Mouse (Mus musculus) heart, postnatal 0 days (tissue): ENCODE data around the gene Khsrp. TPM values are rescaled to one million over a fixed set of nuclear protein-coding genes. Genes with fewer than 3 reads are reported as not detected.

Experiments
- ATAC-seq: fragments of 200-750 bp; cut with Nextera tagmentation; 2 replicates; pipeline ENCODE4 v1.8.0; 2017; ENCODE audit warnings: low read depth, moderate number of reproducible peaks, moderate library complexity; ENCODE audit not compliant: insufficient read depth
- DNase-seq: peaks from one replicate; pipeline ENCODE4 v3.0.0-alpha.2; 2016; ENCODE audit warnings: low spot score
- H3K27ac ChIP-seq: fragments of 300-500 bp; sonication (generic); 2 replicates; pipeline ENCODE4 v1.5.1; 2014; ENCODE audit warnings: low read depth, mild to moderate bottlenecking
- H3K27me3 ChIP-seq: fragments of 300-500 bp; sonication (generic); 2 replicates; pipeline ENCODE4 v1.6.1; 2014; ENCODE audit warnings: low read length, mixed read lengths; ENCODE audit not compliant: control insufficient read depth, insufficient read depth
- H3K36me3 ChIP-seq: fragments of 300-500 bp; sonication (generic); replicated peaks from 2 replicates; pipeline ENCODE4 v1.6.1; 2014; ENCODE audit warnings: low read length, mixed read lengths; ENCODE audit not compliant: control insufficient read depth, insufficient read depth
- H3K4me1 ChIP-seq: fragments of 300-500 bp; sonication (generic); 2 replicates; pipeline ENCODE4 v1.6.1; 2014; ENCODE audit warnings: antibody characterized with exemption; ENCODE audit not compliant: control insufficient read depth, insufficient read depth
- H3K4me2 ChIP-seq: fragments of 300-500 bp; sonication (generic); 2 replicates; pipeline ENCODE4 v1.6.1; 2014; ENCODE audit warnings: low read depth, mild to moderate bottlenecking, low read length, moderate library complexity
- H3K4me3 ChIP-seq: fragments of 300-500 bp; sonication (generic); 2 replicates; pipeline ENCODE4 v1.5.1; 2014; ENCODE audit warnings: low read depth, low read length
- H3K9ac ChIP-seq: fragments of 300-500 bp; sonication (generic); replicated peaks from 2 replicates; pipeline ENCODE4 v1.6.1; 2014; ENCODE audit warnings: low read depth, low read length, mixed read lengths
- H3K9me3 ChIP-seq: fragments of 300-500 bp; sonication (generic); replicated peaks from 2 replicates; pipeline ENCODE4 v1.6.1; 2016; ENCODE audit warnings: low read length; ENCODE audit not compliant: control insufficient read depth
- CTCF ChIP-seq: IDR thresholded peaks from 2 replicates; pipeline ENCODE4 v1.5.1; 2016; ENCODE audit warnings: antibody characterized with exemption, control low read depth, low read depth
- EP300 ChIP-seq: IDR thresholded peaks from 2 replicates; pipeline ENCODE4 v1.6.1; 2016; ENCODE audit warnings: antibody characterized with exemption, low read depth
- WGBS: fragments of 180-500 bp; shearing (Covaris S2); extraction: QIAGEN DNeasy Blood & Tissue Kit; methylation state at CpG from one replicate; pipeline ENCODE4 v1.1.7; 2014; 5-methylcytosine and 5-hydroxymethylcytosine counted together
- polyA plus RNA-seq: library from polyadenylated mRNA; unstranded; fragments of >200 nt; fragmentation: Nextera tagmentation; extraction: Ambion mirVana; gene quantifications from 2 replicates; pipeline ENCODE4 v1.2.1, GENCODE M21; 2015
- total RNA-seq: library from RNA; depleted of rRNA; stranded (reverse); fragments of >200 nt; gene quantifications from 2 replicates; pipeline ENCODE4 v1.2.3, GENCODE M21; 2014; ENCODE audit warnings: low replicate concordance

The Khsrp gene
- total and polyA plus RNA-seq, 2 experiments from 2014 or later: 18.2 to 40.7 TPM

DNA sequence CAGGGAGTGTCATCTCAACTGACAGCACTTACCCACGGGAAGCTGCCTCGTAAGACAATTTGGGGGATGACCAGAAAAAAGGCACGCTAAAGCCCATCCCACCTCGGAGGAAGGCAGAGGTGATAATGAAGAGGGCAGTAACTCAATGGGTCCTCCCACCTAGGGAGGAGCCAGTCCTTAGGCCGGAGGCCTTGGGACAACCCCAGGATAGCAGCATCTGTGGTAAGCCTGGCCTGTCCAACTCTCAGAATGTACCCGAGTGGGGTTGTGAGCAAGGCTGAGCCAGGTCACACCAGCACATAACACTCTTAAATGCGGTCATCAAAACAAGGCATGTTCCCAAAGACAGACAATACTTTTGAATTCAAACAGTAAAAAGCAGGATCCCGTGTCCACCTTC is 1.6 kb downstream of the Khsrp start:
- Histone ChIP-seq H3K27me3 (no peaks in the 10 kb centered on the region), H3K27ac (no peak overlapping the region; the same call in 1 of the 2 replicates), H3K9me3 (no peaks in the 10 kb centered on the region), H3K4me2 (peak overlapping the region; percentile 94), H3K4me3 (peak overlapping the region; percentile 86), H3K4me1 (peaks cover 19% of the 10 kb centered on the region), H3K9ac (peak overlapping the region; percentile 100; the same call in 1 of the 2 replicates), H3K36me3 (peaks cover 40% of the 10 kb centered on the region)
- TF ChIP-seq EP300 (no peak), CTCF (no peak)
- DNase-seq (peak; percentile 16), ATAC-seq (no peak)
- 23% methylated on average over 8 of the region's 8 CpGs for WGBS

- TF ChIP-seq EP300: no peak
- TF ChIP-seq CTCF: no peak
- Histone ChIP-seq H3K4me1 (peaks cover 18% of the 10 kb centered on the region), H3K4me2 (no peak overlapping the region), H3K27ac (no peak overlapping the region), H3K36me3 (peaks cover 62% of the 10 kb centered on the region), H3K4me3 (no peak overlapping the region), H3K27me3 (no peaks in the 10 kb centered on the region), H3K9ac (no peak overlapping the region), H3K9me3 (no peaks in the 10 kb centered on the region)
- DNase-seq (no peak), ATAC-seq (no peak)
- WGBS: 88% methylated on average over 4 of the region's 4 CpGs
Observed at GRCm38 (mm10) chr17:57027471-57027870, 3.9 kb downstream of the Khsrp start.

DNA sequence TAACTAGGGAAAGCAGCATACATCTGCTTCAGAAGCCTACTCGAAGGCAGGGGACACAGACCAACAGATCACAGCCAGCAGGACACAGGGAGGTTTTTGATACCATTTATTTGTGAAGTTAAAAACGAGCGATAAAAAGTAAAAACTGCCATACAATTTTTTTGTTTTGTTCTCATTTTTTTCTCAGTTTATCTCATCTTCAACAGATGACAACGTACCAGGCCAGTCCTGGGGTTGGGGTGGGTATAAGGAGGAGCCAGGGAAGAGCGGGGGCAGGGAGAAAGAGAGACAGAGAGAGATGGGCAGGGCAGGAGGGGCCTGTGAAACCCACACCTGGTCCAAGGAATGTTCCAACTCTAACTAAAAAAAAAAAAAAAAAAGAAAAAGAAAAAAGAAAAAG is 10.4 kb downstream of the Khsrp start:
- Histone ChIP-seq H3K4me2 (no peak overlapping the region), H3K27me3 (no peaks in the 10 kb centered on the region), H3K4me1 (no peaks in the 10 kb centered on the region), H3K4me3 (no peak overlapping the region), H3K27ac (no peak overlapping the region), H3K36me3 (peaks cover 48% of the 10 kb centered on the region), H3K9me3 (no peaks in the 10 kb centered on the region), H3K9ac (no peak overlapping the region)
- no peak for TF ChIP-seq CTCF
- TF ChIP-seq EP300: no peak
- ATAC-seq: no peak
- WGBS: 83% methylated on average over 5 of the region's 5 CpGs
- no peak for DNase-seq

DNA sequence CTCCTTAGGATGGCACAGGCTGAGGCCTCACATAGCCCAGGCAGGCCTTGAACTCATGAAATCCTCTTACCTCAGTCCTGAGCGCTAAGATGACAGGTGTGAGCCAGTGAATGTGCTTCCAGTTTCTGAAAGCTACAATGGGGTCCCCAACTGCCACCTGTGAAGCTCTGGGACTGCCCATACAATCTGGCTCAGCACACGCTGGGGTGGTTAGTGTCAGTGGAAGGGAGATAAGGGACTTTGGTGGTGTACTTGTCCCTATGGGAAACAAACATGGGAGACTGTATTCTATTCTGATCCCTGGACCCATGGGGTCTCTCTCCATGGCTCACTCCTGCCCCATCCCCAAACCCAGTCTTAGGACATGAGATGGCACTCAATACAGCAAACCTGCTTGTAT is 11.6 kb downstream of the Khsrp start:
- H3K36me3 ChIP-seq: peaks cover 36% of the 10 kb centered on the region
- no peak for DNase-seq

DNA sequence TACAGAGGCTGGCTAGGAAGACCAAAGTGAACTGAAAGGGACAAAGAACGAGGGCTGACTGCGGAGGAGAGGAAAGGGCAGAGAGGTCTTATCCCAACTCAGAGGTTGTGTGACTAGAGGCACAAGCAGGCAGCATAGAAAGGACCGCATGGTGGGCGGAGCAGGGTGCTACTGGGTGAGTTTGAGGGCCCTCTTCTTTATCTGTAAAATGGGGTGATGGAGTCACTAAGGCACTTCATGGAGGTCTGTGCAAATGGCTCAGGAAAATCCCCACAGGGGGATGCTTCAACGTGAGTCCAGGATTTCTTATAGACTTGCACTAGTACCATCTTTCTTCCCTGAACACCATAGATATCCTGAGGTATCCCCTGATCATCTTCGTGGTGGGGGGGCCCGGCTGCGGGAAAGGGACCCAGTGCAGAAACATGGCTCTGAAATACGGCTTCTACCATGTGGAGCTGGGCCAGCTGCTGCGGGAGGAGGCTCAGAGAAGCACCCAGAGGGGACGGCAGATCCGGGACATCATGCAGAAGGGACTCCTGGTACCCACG is 19.0 kb downstream of the Khsrp start:
- no peaks in the 10 kb centered on the region for H3K9me3 ChIP-seq
- peak overlapping the region; percentile 84; the same call in 1 of the 2 replicates for H3K4me3 ChIP-seq
- H3K4me2 ChIP-seq: peak overlapping the region; percentile 99
- WGBS: 73% methylated on average over 13 of the region's 13 CpGs
- no peak for ATAC-seq
- TF ChIP-seq CTCF (no peak), EP300 (no peak)
- no peaks in the 10 kb centered on the region for H3K27me3 ChIP-seq
- DNase-seq: no peak
- peaks cover 12% of the 10 kb centered on the region for H3K36me3 ChIP-seq
- peak overlapping the region; percentile 85; the same call in 1 of the 2 replicates for H3K27ac ChIP-seq
- no peak overlapping the region for H3K9ac ChIP-seq
- peaks cover 19% of the 10 kb centered on the region for H3K4me1 ChIP-seq

More for the DNA sequence above, 11.6 kb downstream of the Khsrp start:
- no peak for ATAC-seq
- Histone ChIP-seq H3K4me2 (no peak overlapping the region), H3K4me1 (no peaks in the 10 kb centered on the region), H3K9me3 (no peaks in the 10 kb centered on the region), H3K27me3 (no peaks in the 10 kb centered on the region), H3K27ac (no peak overlapping the region), H3K9ac (no peak overlapping the region), H3K4me3 (no peak overlapping the region)
- TF ChIP-seq EP300 (no peak), CTCF (no peak)
- WGBS: 75% methylated on average over 2 of the region's 2 CpGs
